Mouse (Mus musculus) gastrocnemius, adult 8-10 months (tissue): ENCODE results near the gene Gprc5a. TPM values are rescaled to one million over a fixed set of nuclear protein-coding genes. Genes with fewer than 3 reads are reported as not detected.
A peak's percentile ranks its signal among the peaks of the same experiment; 100 is the strongest.

Experiments used
- DNase-seq, 2 experiments: peaks; one replicate each; pipeline ENCODE4 v3.0.0; 2022; ENCODE audit warnings: low spot score in 2 of 2
- total RNA-seq, 4 experiments: library from RNA; stranded (reverse); gene quantifications; 2 replicates each; pipeline ENCODE4 v1.2.4; 2022

Gprc5a gene
- under 1 TPM; 0.13 to 0.73 (median 0.27) TPM for total RNA-seq

- DNase-seq, result peak; percentile 5 to 10
These were observed at the start of gene Gprc5a for GRCm38 (mm10) chr6:135065236-135065957. Gene Gprc5a, plus strand, starts transcription at chr6:135065651.

DNA sequence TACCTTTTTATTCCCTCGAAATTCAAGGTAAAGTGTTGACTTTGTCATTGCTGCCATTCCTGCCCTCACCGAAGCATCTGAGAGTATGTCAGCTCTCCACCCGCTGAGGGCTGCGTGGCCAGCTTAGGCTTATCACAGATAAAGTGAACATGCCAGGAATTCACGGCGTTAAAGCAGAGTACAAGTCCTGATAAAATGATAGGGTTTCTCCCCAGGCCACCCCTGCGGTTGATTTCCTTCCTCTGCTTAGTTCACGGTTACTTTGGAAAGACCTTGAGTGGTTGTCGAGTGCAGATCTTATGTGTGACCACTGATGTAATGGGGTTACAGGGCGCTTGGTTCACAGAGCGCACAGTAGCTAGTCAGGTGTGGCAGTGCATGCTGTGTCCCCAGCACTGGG, 48.2 kb upstream of the Gprc5a start:
- DNase-seq, result no peak

- no peak for DNase-seq
These were observed 45.9 kb upstream of the Gprc5a start for GRCm38 (mm10) chr6:135019564-135019963.

- DNase-seq, result no peak
These were observed 43.8 kb upstream of the Gprc5a start for GRCm38 (mm10) chr6:135021633-135022032.

DNA sequence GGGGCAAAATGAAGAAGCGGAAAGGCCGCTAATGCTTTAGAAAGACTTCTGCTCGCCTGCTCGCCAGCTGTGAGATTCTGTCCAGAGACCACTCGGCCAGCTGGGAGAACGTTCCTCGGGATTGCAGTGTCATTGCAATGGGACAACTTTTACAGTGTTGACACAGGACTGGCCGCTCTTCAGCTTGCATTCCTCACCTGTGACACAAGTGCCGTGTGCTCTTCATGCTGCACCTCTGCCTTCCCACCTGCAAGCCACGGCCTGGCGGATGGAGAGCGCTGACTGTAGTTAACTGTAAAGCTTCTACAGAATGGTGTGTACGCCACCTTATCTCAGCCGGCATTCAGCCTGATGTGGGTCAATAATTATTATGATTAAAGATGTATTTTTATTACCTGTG, 42.1 kb upstream of the Gprc5a start:
- no peak for DNase-seq

DNA sequence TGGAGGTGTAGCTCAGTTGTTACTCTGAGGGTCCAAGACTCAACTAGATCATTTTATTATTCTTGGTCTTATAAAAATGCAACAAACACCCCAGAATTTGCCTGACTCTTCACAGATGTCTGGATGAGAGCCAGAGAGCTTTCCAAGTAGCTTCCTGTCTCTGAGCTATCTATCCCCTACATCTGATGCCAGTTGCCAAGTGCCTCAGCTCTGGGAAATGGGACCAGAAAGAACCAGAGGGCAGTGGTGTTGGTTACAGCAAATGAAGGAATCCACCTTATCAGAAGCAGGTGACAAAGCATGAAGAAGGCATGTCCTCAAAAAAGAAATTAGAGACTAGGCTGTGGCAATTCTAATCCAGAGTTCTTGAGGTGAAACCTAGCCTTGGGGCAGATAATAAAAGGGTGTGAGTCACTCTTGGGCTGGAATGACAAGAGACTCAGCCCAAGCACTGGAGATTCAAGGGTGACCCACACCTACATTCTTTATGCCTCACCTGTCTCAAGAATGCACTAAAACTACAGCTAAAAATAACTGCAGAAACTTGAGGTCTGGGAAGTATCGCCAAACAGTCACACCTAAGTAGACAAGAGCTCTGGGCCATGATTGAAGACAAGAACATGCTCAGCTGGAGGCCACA, 40.5 kb upstream of the Gprc5a start:
- no peak for DNase-seq

- no peak for DNase-seq
These were observed 39.2 kb upstream of the Gprc5a start for GRCm38 (mm10) chr6:135026232-135026631.

- DNase-seq, result no peak
These were observed 38.7 kb upstream of the Gprc5a start for GRCm38 (mm10) chr6:135026755-135027154.

DNA sequence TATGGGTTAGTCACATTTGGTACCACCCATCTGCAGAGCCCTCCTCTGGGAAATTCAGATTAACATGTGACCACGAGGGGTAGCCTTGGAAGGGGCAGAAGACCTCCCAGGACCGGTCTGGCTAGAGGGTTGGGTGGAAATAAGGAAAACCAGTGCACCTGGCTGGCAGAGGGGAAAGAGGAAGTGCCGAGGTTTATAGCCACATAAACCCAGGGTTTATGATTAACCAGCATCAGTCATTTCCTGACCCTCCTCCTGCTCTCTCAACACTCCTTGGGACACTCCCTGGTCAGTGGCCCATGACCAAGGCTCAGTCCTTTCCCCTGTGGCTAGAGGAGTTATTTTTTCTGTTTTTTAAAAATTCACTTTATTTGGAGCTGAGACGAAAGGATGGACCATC, 36.2 kb upstream of the Gprc5a start:
- DNase-seq, result no peak

DNA sequence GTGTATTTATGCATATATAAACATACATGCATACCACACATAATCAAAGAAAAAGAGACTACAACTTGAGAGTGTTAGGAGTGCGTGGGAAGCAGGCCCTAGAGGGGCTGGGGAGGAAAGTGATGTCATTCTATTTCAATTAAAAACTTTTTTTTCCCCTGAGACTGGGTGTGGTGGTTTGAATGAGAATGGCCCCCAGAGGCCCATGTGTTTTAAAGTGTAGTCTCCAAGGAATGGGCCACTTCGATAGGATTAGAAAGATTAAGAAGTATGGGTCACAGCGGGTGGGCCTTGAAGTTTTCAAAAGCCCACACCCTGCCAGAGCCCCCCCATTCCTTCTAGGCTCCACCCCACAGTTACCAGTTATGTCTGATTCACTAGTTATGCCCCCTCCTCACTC, 26.8 kb upstream of the Gprc5a start:
- DNase-seq, result no peak

DNA sequence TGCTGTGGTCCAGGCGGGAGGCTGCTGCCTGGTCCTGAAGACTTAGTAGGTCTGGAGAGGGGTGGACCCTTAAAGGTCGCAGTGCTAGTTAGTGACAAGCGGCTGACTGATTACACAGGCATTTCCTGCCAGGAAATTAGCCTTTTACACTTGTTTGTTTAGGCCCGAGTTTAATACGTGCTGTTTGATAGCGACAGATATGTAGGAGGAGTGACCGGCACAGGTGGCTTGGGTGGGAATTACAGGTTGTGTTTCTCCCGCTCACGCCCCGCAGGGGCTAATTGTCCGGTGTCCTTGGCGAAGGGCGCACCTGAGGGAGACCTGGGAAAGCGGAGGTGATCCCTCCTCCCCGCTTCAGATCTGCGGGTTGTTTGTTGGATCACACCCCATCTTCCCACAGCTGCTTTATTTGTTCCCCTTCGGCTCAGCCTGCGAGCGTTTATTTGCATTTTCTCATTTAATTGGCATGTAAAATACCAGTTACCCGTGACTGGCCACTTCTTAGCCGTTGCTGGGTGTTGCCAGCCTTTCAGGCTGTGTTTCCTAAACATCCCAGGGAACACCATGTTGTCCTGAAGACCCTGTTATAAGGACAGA, 25.1 kb upstream of the Gprc5a start:
- DNase-seq, result no peak

DNA sequence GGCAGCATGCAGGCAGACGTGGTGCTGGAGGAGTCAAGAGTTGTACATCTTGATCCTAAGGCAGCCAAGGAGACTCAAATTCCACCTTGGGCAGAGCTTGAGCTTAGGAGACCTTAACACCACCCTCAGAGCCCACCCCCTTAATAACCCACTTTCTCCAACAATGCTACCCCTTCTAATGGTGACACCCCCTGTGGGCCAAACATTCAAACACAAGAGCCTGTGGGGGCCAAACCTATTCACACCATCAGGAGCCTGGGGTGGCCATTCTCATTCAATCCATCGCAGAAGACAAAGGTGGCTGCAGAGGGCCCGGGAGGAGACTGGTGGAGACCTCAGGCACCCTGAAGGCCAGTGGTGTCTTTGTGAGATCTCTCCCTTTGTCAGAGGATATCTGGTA, 23.5 kb upstream of the Gprc5a start:
- DNase-seq, result no peak

DNA sequence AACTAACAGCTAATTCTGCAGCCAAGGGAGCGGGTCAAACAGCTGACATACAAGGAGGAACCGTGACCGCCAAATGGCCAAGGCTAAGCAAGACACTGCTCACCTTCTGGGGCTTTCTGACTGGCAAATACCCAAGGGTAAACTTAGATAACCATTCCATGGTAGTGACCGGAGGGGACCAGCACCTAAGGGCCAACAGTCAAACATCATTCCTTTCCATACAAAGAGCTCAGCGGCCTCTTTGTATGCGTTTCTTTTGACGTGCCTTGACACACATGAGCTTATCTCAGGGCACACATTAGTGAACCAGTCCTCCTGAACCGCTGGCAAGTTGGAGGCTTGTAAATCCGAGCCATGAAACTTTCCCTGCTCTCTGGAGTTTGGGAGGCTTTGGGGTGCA, 18.2 kb upstream of the Gprc5a start:
- no peak for DNase-seq

- DNase-seq, result no peak
These were observed 16.9 kb upstream of the Gprc5a start for GRCm38 (mm10) chr6:135048509-135048908.

DNA sequence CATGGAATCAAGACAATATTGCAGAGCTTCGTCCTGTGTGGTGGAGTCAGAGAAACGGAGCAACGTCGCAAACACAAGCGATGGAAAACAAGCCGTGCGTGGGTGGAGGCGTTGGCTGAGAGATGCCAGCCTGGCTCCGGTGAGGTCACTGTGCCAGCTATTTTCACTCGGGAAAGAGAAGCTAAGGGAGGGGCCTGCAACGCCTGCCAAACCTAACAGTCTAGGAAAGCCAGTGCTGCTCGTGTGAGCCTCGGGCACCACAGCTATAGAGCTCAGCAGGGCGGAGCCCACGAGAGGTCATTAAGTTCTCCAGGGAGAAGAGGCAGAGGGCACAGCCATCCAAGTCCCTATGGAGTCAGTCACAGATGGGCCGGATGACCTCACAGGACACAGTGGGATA, 16.5 kb upstream of the Gprc5a start:
- no peak for DNase-seq

- no peak for DNase-seq
These were observed 11.7 kb upstream of the Gprc5a start for GRCm38 (mm10) chr6:135053789-135054188.

GRCm38 (mm10) chr6:135055882-135056281, 9.6 kb upstream of the Gprc5a start:
- no peak for DNase-seq

DNA sequence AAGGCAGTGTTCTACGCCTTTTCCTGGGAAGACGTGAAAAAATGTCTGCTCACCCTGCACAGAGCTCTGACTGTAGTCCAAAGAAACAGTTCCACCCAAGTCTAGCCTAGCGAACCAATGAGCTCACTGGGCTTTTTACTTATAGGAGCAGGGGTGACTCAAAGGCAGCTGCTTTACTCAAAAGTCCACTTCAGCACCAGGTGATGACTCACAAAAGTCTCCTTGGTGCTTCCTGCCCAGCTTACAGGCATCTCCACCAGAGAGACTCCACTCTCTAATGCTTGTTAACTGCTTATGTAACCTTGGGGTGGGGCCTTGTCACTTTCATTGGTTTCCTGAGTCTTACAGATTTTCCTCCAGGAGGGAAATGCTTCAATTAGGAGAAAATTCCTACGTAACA, 4.7 kb upstream of the Gprc5a start:
- no peak for DNase-seq

DNA sequence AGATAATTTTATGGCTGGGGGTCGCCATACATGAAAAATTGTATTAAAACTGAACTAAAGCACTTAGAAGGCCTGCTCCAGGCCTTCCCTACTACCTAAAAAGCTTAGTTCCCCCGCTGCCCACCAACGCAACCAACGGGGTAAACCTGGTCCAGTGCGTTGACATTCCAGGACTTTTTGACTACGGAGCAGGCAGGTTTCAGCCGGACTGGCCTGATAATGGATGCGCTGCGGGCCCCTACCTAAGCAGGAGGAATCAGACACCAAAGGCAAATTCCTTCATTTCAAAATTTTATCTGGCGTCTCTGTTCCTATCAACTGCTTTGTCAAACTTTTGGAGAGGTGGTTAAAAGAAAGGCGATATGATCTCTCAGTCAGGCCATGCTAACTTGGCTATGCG, 830 bp upstream of the Gprc5a start:
- DNase-seq, result no peak

DNA sequence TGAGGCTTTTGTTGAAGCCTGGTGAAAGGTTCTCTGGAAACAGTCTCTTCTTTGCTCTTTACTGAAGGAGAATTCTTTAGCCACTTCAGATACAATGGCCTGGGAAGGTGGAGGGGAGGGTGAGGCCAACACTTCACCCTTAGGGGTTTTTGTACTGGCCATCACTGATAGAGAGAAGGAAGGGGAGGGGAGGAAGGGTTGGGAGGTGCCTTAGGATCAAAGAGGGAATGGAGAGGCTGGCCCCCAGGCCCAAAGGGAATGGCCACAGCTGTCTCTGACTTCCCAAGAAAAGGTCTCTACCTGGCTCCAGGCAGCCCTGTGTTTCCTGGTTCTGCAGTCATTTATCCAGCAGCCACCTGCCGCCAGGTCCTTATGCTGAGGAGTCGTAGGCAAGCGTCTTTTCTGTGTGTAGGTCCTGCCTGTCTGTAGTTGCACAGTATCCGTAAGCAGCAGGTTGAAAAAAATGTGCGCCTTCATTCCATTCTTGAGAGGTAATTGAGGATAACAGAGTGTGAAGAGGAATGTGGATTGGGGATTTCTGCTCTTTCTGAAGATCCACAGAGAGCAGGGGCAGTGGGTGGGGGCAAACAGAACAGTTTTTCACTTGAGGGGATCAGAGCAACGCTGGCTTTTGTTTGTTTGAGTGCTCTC, 1.5 kb downstream of the Gprc5a start:
- no peak for DNase-seq

GRCm38 (mm10) chr6:135068221-135068620, 2.8 kb downstream of the Gprc5a start:
- no peak for DNase-seq

DNA sequence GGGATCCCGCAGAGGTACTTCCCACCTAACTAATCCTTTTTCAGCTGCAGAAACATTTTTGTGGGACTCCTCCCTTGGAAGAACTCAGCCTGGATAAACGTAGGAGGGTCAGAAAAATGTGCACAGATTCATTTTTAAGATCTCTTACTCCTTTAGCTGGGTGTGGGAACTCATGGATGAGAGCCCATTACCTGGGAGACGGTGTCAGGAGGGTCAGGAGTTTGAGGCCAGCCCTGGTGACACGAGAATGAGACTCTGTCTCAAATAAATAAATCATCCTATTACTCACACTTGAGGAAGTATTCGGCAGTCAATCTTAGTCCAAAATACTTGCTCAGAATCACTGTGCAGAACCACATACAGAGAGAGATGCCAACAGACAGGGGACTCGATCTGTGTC, 4.4 kb downstream of the Gprc5a start:
- no peak for DNase-seq
